In the genomic region with DNA sequence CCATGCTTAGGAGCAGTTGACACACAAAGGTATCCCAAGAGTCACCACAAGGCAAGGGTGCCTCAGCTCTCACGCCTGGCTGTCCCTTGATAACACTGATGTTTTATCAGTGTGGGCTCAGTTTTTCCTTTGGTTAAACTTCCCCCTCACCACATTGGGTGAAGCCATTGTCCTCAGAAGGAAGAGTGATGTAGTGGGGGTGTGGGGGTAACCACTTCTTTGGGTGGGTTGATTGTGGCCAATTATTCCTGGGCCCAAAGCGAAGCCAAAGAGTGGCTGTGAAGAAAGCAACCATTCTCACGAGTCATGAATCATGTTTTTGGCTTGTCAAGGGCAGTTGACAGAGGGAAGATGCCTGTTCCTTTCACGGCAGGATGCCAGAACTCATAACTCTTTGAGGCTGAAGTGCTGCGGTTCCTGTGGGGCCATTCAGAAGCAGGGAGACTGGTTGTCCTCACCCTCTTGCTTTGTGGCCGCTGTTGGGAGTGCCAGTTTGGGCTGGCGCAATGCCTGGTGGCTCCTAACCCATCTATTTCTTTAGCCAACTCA, we compare ENCODE assay signal across 9 mouse cellular contexts.
DNase-seq lines count a peak whose midpoint lies in the region; ATAC-seq lines count a peak whose summit lies in the region.
"Had no signal": no experiment of that assay in that cellular context is flagged by ENCODE, and none has a peak within 500 bp of the region (broad histone marks: within the 10 kb centered on the region; RNA-seq: fewer than 3 reads in every experiment).

No protein-coding gene starts in this region.

- no peaks in the 10 kb centered on the region for H3K9me3 ChIP-seq in midbrain, embryonic 10.5 days (replicated peaks)

- no peak overlapping the region for H3K27ac ChIP-seq in midbrain, embryonic 10.5 days (replicated peaks)

- H3K27me3 ChIP-seq in midbrain, embryonic 10.5 days (ENCODE audit: low read depth, poor library complexity, severe bottlenecking) = no peaks in the 10 kb centered on the region
- H3K27me3 ChIP-seq: Patski had no signal

- H3K4me1 ChIP-seq in midbrain, embryonic 10.5 days = peaks cover 6% of the 10 kb centered on the region

- no peaks in the 10 kb centered on the region for H3K36me3 ChIP-seq in midbrain, embryonic 10.5 days

- no peak overlapping the region for H3K4me3 ChIP-seq in midbrain, embryonic 10.5 days

- 89% methylated on average over 7 of the region's 7 CpGs for WGBS in midbrain, embryonic 10.5 days

- peak; percentile 12 for DNase-seq in layer of hippocampus, adult 11-12 months (ENCODE audit: low spot score)
- no peak for DNase-seq in layer of hippocampus, adult 9-10 months (ENCODE audit: low spot score)
- peak; percentile 22 for DNase-seq in cerebellum, adult 11-12 months
- DNase-seq in heart, adult 9 months (ENCODE audit: low spot score in 2 of 2) = peak; percentile 5 to 7
- DNase-seq in kidney, postnatal 4 days = peak; percentile 47 to 56
- DNase-seq in lung, postnatal 10 days = peak; percentile 43
- no peak for DNase-seq in midbrain, embryonic 10.5 days (ENCODE audit: low spot score)

- no peak for ATAC-seq in activated CD4-positive, CD25-positive, alpha-beta regulatory T cell, adult 4 months
- ATAC-seq: Patski had no signal

Comparison
In these comparisons a context has a peak if more than half of its experiments do, and no peak if none do; other contexts are left out.
1. DNase-seq: peak in layer of hippocampus, adult 11-12 months (single experiment), cerebellum, adult 11-12 months (single experiment), heart, adult 9 months (2 of 2), kidney, postnatal 4 days (2 of 2) and lung, postnatal 10 days (single experiment); none in layer of hippocampus, adult 9-10 months (single experiment) and midbrain, embryonic 10.5 days (single experiment).